Mouse (Mus musculus): ENCODE data around the gene Irs3. TPM values are rescaled to one million over a fixed set of nuclear protein-coding genes. Genes with fewer than 3 reads are reported as not detected.
"Not testable (repeated sequence)": the region's sequence is repeated elsewhere in the genome, so short reads cannot be mapped to it uniquely, and the experiment has no call there.

Irs3 gene
- polyA plus RNA-seq, 1 experiment, result 0.48 TPM

- peak; percentile 99 to 100 for DNase-seq (ENCODE audit: extremely low spot score in 1 of 2, low spot score in 1 of 2)
Observed at GRCm38 (mm10) chr5:137628498-137629305, 16.8 kb downstream of the Irs3 start, which contains the start of the genes Fbxo24, Lrch4 and Gm20605. Gene Fbxo24, minus strand, starts transcription at chr5:137629002. Gene Lrch4, plus strand, starts transcription at chr5:137629121. Gene Gm20605, plus strand, starts transcription at chr5:137629175.

- DNase-seq (ENCODE audit: extremely low spot score in 1 of 2, low spot score in 1 of 2), result peak in 1 of 2 experiments; percentile 29
Observed at GRCm38 (mm10) chr5:137627991-137628390, 17.5 kb downstream of the Irs3 start.

GRCm38 (mm10) chr5:137623937-137624530 lies 21.5 kb downstream of the Irs3 start:
- no peak for DNase-seq (ENCODE audit: extremely low spot score in 1 of 2, low spot score in 1 of 2)

GRCm38 (mm10) chr5:137615347-137615746 lies 30.2 kb downstream of the Irs3 start:
- DNase-seq (ENCODE audit: extremely low spot score in 1 of 2, low spot score in 1 of 2), result no peak

GRCm38 (mm10) chr5:137614921-137615320 lies 30.6 kb downstream of the Irs3 start:
- DNase-seq (ENCODE audit: extremely low spot score in 1 of 2, low spot score in 1 of 2), result not testable (repeated sequence)

GRCm38 (mm10) chr5:137613550-137613949 lies 32.0 kb downstream of the Irs3 start, which contains the start of gene Pcolce:
Gene Pcolce, minus strand, starts transcription at chr5:137613784.
- no peak for DNase-seq (ENCODE audit: extremely low spot score in 1 of 2, low spot score in 1 of 2)

- DNase-seq (ENCODE audit: extremely low spot score in 1 of 2, low spot score in 1 of 2), result no peak
Observed at GRCm38 (mm10) chr5:137613076-137613475, 32.4 kb downstream of the Irs3 start.

- DNase-seq (ENCODE audit: extremely low spot score in 1 of 2, low spot score in 1 of 2), result no peak
Observed at GRCm38 (mm10) chr5:137611245-137611602, 34.3 kb downstream of the Irs3 start.

- DNase-seq (ENCODE audit: extremely low spot score in 1 of 2, low spot score in 1 of 2), result no peak
Observed at GRCm38 (mm10) chr5:137610548-137611244, 34.8 kb downstream of the Irs3 start.

- no peak for DNase-seq (ENCODE audit: extremely low spot score in 1 of 2, low spot score in 1 of 2)
Observed at GRCm38 (mm10) chr5:137610056-137610455, 35.5 kb downstream of the Irs3 start.

- DNase-seq (ENCODE audit: extremely low spot score in 1 of 2, low spot score in 1 of 2), result no peak
Observed at GRCm38 (mm10) chr5:137609292-137609691, 36.2 kb downstream of the Irs3 start.

GRCm38 (mm10) chr5:137608654-137609190 lies 36.8 kb downstream of the Irs3 start:
- no peak for DNase-seq (ENCODE audit: extremely low spot score in 1 of 2, low spot score in 1 of 2)

GRCm38 (mm10) chr5:137607860-137608653 lies 37.5 kb downstream of the Irs3 start:
- DNase-seq (ENCODE audit: extremely low spot score in 1 of 2, low spot score in 1 of 2), result no peak

- DNase-seq (ENCODE audit: extremely low spot score in 1 of 2, low spot score in 1 of 2), result no peak
Observed at GRCm38 (mm10) chr5:137601365-137601729, 44.2 kb downstream of the Irs3 start.

- DNase-seq (ENCODE audit: extremely low spot score in 1 of 2, low spot score in 1 of 2), result peak; percentile 93 to 96
Observed at GRCm38 (mm10) chr5:137600619-137601364, 44.7 kb downstream of the Irs3 start, which contains the start of gene Mospd3. Gene Mospd3, minus strand, starts transcription at chr5:137601058.

GRCm38 (mm10) chr5:137600281-137600618 lies 45.3 kb downstream of the Irs3 start:
- no peak for DNase-seq (ENCODE audit: extremely low spot score in 1 of 2, low spot score in 1 of 2)

- DNase-seq (ENCODE audit: extremely low spot score in 1 of 2, low spot score in 1 of 2), result no peak
Observed at GRCm38 (mm10) chr5:137599600-137599999, 45.9 kb downstream of the Irs3 start.

- DNase-seq (ENCODE audit: extremely low spot score in 1 of 2, low spot score in 1 of 2), result no peak
Observed at GRCm38 (mm10) chr5:137598100-137598826, 47.3 kb downstream of the Irs3 start.

GRCm38 (mm10) chr5:137597625-137598024 lies 47.9 kb downstream of the Irs3 start:
- DNase-seq (ENCODE audit: extremely low spot score in 1 of 2, low spot score in 1 of 2), result no peak

All from frontal cortex, adult 2 months (tissue).